Comparison of ENCODE assay signal across 8 mouse cellular contexts in genomic region chr17:68004581-68005330, GRCm38 (mm10). TPM values are rescaled to one million over a fixed set of nuclear protein-coding genes. Genes with fewer than 3 reads are reported as not detected.
DNase-seq lines count a peak whose midpoint lies in the region; ATAC-seq lines count a peak whose summit lies in the region.

No protein-coding gene starts in this region.

- peak overlapping the region; percentile 94 for H3K27ac ChIP-seq in heart, embryonic 11.5 days (ENCODE audit: low read depth, low read length)
- peak overlapping the region; percentile 96 for H3K27ac ChIP-seq in embryonic facial prominence, embryonic 15.5 days (replicated peaks)
- peak overlapping the region; percentile 91 for H3K27ac ChIP-seq in limb, embryonic 11.5 days (replicated peaks; ENCODE audit: low read depth, low read length)
- peak overlapping the region; percentile 63 for H3K27ac ChIP-seq in midbrain, embryonic 13.5 days

- intact Hi-C loops in left cerebral cortex, postnatal 25 days (cut with DNase I) = no loop called here

- peak; percentile 44; the same call in 1 of the 2 replicates for ATAC-seq in heart, embryonic 11.5 days (replicated peaks; ENCODE audit: insufficient number of reproducible peaks, low FRiP score, low TSS enrichment)
- peak; percentile 35; the same call in 1 of the 2 replicates for ATAC-seq in embryonic facial prominence, embryonic 15.5 days (ENCODE audit: insufficient number of reproducible peaks, low FRiP score, low TSS enrichment, low read depth)
- ATAC-seq in limb, embryonic 11.5 days (ENCODE audit: insufficient number of reproducible peaks, low FRiP score, low TSS enrichment, low read depth) = peak; percentile 33; the same call in 1 of the 2 replicates
- peak; percentile 46 for ATAC-seq in midbrain, embryonic 13.5 days

- DNase-seq in heart, adult 18-20 months = no peak
- peak; percentile 38 for DNase-seq in limb, embryonic 11.5 days (ENCODE audit: low spot score)
- DNase-seq in B cell, adult 2 months = no peak
- DNase-seq in left cerebral cortex, postnatal 25 days (ENCODE audit: low spot score in 2 of 2) = no peak
- no peak for DNase-seq in urinary bladder, postnatal 36 days (ENCODE audit: low spot score in 2 of 2)

- WGBS in heart, embryonic 11.5 days (ENCODE audit: insufficient replicate concordance) = 5% methylated on average over 10 of the region's 10 CpGs
- 1% methylated on average over 10 of the region's 10 CpGs for WGBS in embryonic facial prominence, embryonic 15.5 days
- WGBS in limb, embryonic 11.5 days = 1% methylated on average over 10 of the region's 10 CpGs
- 14% methylated on average over 10 of the region's 10 CpGs for WGBS in midbrain, embryonic 13.5 days

- peak overlapping the region; percentile 62 for H3K9ac ChIP-seq in heart, embryonic 11.5 days (ENCODE audit: low read depth, low read length)
- H3K9ac ChIP-seq in embryonic facial prominence, embryonic 15.5 days = peak overlapping the region; percentile 68
- peak overlapping the region; percentile 86 for H3K9ac ChIP-seq in limb, embryonic 11.5 days (ENCODE audit: low read length)
- peak overlapping the region; percentile 66 for H3K9ac ChIP-seq in midbrain, embryonic 13.5 days (replicated peaks)

- peaks cover 5% of the 10 kb centered on the region; the same call in 1 of the 2 replicates for H3K4me1 ChIP-seq in heart, embryonic 11.5 days (ENCODE audit: control insufficient read depth, insufficient read depth, low read length)
- peaks cover 25% of the 10 kb centered on the region for H3K4me1 ChIP-seq in embryonic facial prominence, embryonic 15.5 days
- H3K4me1 ChIP-seq in limb, embryonic 11.5 days (ENCODE audit: control insufficient read depth, insufficient read depth, low read length) = peaks cover 21% of the 10 kb centered on the region
- peaks cover 23% of the 10 kb centered on the region for H3K4me1 ChIP-seq in midbrain, embryonic 13.5 days (replicated peaks)

- peak overlapping the region; percentile 76 for H3K4me2 ChIP-seq in heart, embryonic 11.5 days
- peak overlapping the region; percentile 72 for H3K4me2 ChIP-seq in embryonic facial prominence, embryonic 15.5 days (replicated peaks)
- peak overlapping the region; percentile 68 for H3K4me2 ChIP-seq in limb, embryonic 11.5 days (ENCODE audit: low read depth, severe bottlenecking)
- peak overlapping the region; percentile 80 for H3K4me2 ChIP-seq in midbrain, embryonic 13.5 days (replicated peaks)

- H3K36me3 ChIP-seq in heart, embryonic 11.5 days (ENCODE audit: control insufficient read depth, insufficient read depth, low read length) = no peaks in the 10 kb centered on the region
- H3K36me3 ChIP-seq in embryonic facial prominence, embryonic 15.5 days = no peaks in the 10 kb centered on the region
- no peaks in the 10 kb centered on the region for H3K36me3 ChIP-seq in limb, embryonic 11.5 days (ENCODE audit: control insufficient read depth, insufficient read depth, low read length)
- H3K36me3 ChIP-seq in midbrain, embryonic 13.5 days = no peaks in the 10 kb centered on the region

- no peaks in the 10 kb centered on the region for H3K27me3 ChIP-seq in heart, embryonic 11.5 days (ENCODE audit: control insufficient read depth, insufficient read depth, low read length)
- no peaks in the 10 kb centered on the region for H3K27me3 ChIP-seq in embryonic facial prominence, embryonic 15.5 days
- H3K27me3 ChIP-seq in limb, embryonic 11.5 days (ENCODE audit: control insufficient read depth, insufficient read depth, low read length) = no peaks in the 10 kb centered on the region
- no peaks in the 10 kb centered on the region for H3K27me3 ChIP-seq in midbrain, embryonic 13.5 days

- H3K9me3 ChIP-seq in heart, embryonic 11.5 days (replicated peaks; ENCODE audit: control insufficient read depth, low read length) = peaks cover under 1% of the 10 kb centered on the region; the same call in 1 of the 2 replicates
- no peaks in the 10 kb centered on the region for H3K9me3 ChIP-seq in embryonic facial prominence, embryonic 15.5 days (replicated peaks)
- H3K9me3 ChIP-seq in limb, embryonic 11.5 days (ENCODE audit: control insufficient read depth, low read length) = no peaks in the 10 kb centered on the region
- no peaks in the 10 kb centered on the region; the same call in 1 of the 2 replicates for H3K9me3 ChIP-seq in midbrain, embryonic 13.5 days

- H3K4me3 ChIP-seq in heart, embryonic 11.5 days (ENCODE audit: low read depth, low read length) = peak overlapping the region; percentile 67
- peak overlapping the region; percentile 72 for H3K4me3 ChIP-seq in embryonic facial prominence, embryonic 15.5 days (replicated peaks)
- H3K4me3 ChIP-seq in limb, embryonic 11.5 days (ENCODE audit: low read depth, low read length) = peak overlapping the region; percentile 67
- H3K4me3 ChIP-seq in midbrain, embryonic 13.5 days (replicated peaks) = peak overlapping the region; percentile 65

RNA-seq across cellular contexts. Expression of gene Arhgap28, which starts 0.8 kb away (rescaled TPM):
- polyA plus RNA-seq in heart, embryonic 11.5 days (2014; fragmentation: Nextera tagmentation; extraction: Ambion mirVana) = 25.9 and 30.8 TPM in 2 replicates
- total RNA-seq in heart, adult 18-20 months (2021) = 1 to 10 TPM; 1.4 to 1.8 TPM
- polyA plus RNA-seq in embryonic facial prominence, embryonic 15.5 days (2015; fragmentation: Nextera tagmentation; extraction: Ambion mirVana) = 47.3 and 48.6 TPM in 2 replicates
- polyA plus RNA-seq in limb, embryonic 11.5 days (2014; fragmentation: Nextera tagmentation; extraction: Ambion mirVana) = 66.3 and 70.3 TPM in 2 replicates
- 6.9 and 8.8 TPM in 2 replicates for polyA plus RNA-seq in midbrain, embryonic 13.5 days (2015; fragmentation: Nextera tagmentation; extraction: Ambion mirVana)
- total RNA-seq in left cerebral cortex, postnatal 25 days (2021) = under 1 TPM; 0.73 to 0.85 TPM
